Mouse (Mus musculus) brain, embryonic 14.5 days (tissue): Measurements from ENCODE around the gene Tbc1d14.

Experiments
- CTCF ChIP-seq: fragments of 200-500 bp; IDR thresholded peaks from 2 replicates; pipeline ENCODE4 v1.5.1; 2012; ENCODE audit warnings: inconsistent platforms, mild to moderate bottlenecking, moderate library complexity, borderline replicate concordance; ENCODE audit not compliant: insufficient read depth, insufficient read length; ENCODE audit errors: extremely low read depth
- POLR2A ChIP-seq: fragments of 200-500 bp; IDR thresholded peaks from 2 replicates; pipeline ENCODE4 v1.6.1; 2012; ENCODE audit warnings: mild to moderate bottlenecking, inconsistent platforms, borderline replicate concordance; ENCODE audit not compliant: poor library complexity, insufficient read depth, insufficient read length, severe bottlenecking; ENCODE audit errors: extremely low read depth

DNA sequence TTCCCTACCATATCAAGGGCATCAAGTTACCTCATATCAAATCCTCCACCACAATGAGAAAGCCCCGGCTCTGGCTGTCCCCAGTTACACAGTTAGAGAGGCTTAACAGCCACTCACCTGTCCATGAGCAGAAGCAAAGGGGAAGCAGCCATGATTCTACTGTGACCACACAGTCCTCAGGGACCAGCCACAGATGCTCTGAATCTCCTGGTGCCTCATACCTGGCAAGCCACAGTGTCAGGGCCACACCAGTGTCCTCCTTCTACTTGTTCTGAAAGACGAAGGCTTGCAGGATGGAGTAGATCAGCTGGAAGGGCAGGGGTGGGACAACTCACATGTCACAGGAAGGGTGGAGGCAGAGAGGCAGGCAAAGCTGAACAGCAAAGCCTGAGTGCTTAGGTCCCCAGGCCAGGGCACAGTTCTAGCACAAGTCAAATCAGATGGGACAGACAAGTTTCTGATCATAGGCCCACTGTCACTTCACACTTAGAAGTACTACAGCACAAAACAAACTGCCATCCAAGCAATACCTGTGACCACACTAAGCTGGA is 39.9 kb downstream of the Tbc1d14 start:
- TF ChIP-seq POLR2A: no peak
- TF ChIP-seq CTCF: no peak
